Mouse (Mus musculus) lung, embryonic 15.5 days (tissue): Measurements from ENCODE around the gene Gm14781. TPM values are rescaled to one million over a fixed set of nuclear protein-coding genes. Genes with fewer than 3 reads are reported as not detected.
"Not testable (repeated sequence)": the region's sequence is repeated elsewhere in the genome, so short reads cannot be mapped to it uniquely, and the experiment has no call there.

Experiments used
- ATAC-seq: fragments of 200-750 bp; cut with Nextera tagmentation; 2 replicates; pipeline ENCODE4 v1.8.0; 2017; ENCODE audit warnings: moderate number of reproducible peaks, borderline replicate concordance; ENCODE audit not compliant: low FRiP score, low TSS enrichment; ENCODE audit errors: extremely low read depth
- H3K27ac ChIP-seq: fragments of 300-500 bp; sonication (generic); 2 replicates; pipeline ENCODE4 v1.5.1; 2015; ENCODE audit warnings: moderate library complexity, mild to moderate bottlenecking, inconsistent platforms
- H3K27me3 ChIP-seq: fragments of 300-500 bp; sonication (generic); 2 replicates; pipeline ENCODE4 v1.6.1; 2015; ENCODE audit warnings: inconsistent platforms
- H3K36me3 ChIP-seq: fragments of 300-500 bp; sonication (generic); 2 replicates; pipeline ENCODE4 v1.6.1; 2015; ENCODE audit warnings: inconsistent platforms
- H3K4me1 ChIP-seq: fragments of 300-500 bp; sonication (generic); 2 replicates; pipeline ENCODE4 v1.6.1; 2015; ENCODE audit warnings: inconsistent platforms
- H3K4me2 ChIP-seq: fragments of 300-500 bp; sonication (generic); 2 replicates; pipeline ENCODE4 v1.6.1; 2015; ENCODE audit warnings: inconsistent platforms, mild to moderate bottlenecking, moderate library complexity
- H3K4me3 ChIP-seq: fragments of 300-500 bp; sonication (generic); 2 replicates; pipeline ENCODE4 v1.5.1; 2015; ENCODE audit warnings: mild to moderate bottlenecking, inconsistent platforms
- H3K9ac ChIP-seq: fragments of 300-500 bp; sonication (generic); 2 replicates; pipeline ENCODE4 v1.6.1; 2015; ENCODE audit warnings: inconsistent platforms
- H3K9me3 ChIP-seq: fragments of 300-500 bp; sonication (generic); 2 replicates; pipeline ENCODE4 v1.6.1; 2016; ENCODE audit warnings: inconsistent platforms
- WGBS: fragments of 180-500 bp; shearing (Covaris S2); methylation state at CpG from one replicate; pipeline ENCODE4 v1.1.7; 2015; 5-methylcytosine and 5-hydroxymethylcytosine counted together
- polyA plus RNA-seq: library from polyadenylated mRNA; unstranded; fragments of >200 nt; fragmentation: Nextera tagmentation; extraction: Ambion mirVana; gene quantifications from 2 replicates; pipeline ENCODE4 v1.2.1, GENCODE M21; 2015

Gene Gm14781
- not detected in 2 replicates for polyA plus RNA-seq

DNA sequence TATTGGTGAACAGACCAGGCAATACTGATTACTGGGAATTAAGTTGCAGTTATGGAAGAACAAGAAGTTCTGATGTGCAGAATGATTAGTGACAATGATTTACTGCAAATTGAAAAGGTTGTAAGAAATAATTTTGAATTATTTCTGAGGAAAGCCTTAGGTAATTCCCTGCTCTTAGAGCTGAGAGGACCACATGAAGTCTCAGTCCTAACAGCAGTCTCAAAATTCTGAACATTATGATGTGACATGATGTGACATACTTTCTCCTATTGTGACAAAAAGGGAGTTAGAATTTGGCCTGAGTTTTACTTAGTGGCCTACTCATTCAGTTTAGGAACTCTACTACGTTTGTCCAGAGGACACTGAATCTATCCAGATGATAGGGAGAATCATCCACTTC, at the start of gene Gm14781:
Gene Gm14781, plus strand, starts transcription at position 301 of the 400 bp plus-strand sequence.
- not testable (repeated sequence) for H3K4me3 ChIP-seq, H3K27me3 ChIP-seq, H3K4me1 ChIP-seq, H3K4me2 ChIP-seq, ATAC-seq, H3K36me3 ChIP-seq, H3K9me3 ChIP-seq, H3K9ac ChIP-seq, H3K27ac ChIP-seq
- WGBS: 72% methylated on average over 1 of the region's 1 CpGs

DNA sequence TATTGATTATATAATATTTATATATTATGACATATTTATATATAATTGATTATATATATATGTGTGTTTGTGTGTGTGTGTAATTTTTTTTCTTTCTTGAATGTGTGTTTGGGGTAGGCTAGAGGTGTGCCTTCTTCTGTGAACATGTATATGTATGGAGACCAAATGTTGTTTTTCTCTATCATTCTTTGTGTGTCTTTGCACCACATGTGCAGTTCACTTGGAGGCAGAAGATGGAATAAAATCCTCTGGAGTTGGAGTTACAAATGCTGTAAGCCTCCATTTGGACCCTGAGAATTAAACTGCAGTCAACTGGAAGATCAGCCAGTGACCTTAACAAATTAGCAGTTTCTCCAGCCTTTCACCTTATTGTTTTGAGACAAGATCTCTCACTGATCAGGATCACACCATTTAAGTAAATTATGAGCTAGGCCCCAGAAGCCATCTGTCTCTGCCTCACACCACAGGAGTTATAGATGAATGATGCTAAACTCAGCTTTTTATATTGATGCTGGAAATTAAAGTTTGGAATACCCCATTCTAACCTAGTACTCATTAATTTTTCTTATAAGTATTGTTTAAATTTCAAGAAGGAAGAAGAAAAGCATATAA, 23.1 kb downstream of the Gm14781 start:
- H3K27me3 ChIP-seq, H3K4me3 ChIP-seq, ATAC-seq, H3K4me1 ChIP-seq, H3K27ac ChIP-seq, H3K9me3 ChIP-seq, H3K4me2 ChIP-seq, H3K9ac ChIP-seq, H3K36me3 ChIP-seq: not testable (repeated sequence)

Other genes with a start within 250 kb of the Gm14781 start
- not detected in 2 replicates for gene Gm5072, start 239.7 kb upstream of the Gm14781 start, polyA plus RNA-seq
- gene Gm8914, start 152.1 kb upstream of the Gm14781 start, polyA plus RNA-seq: not detected in 2 replicates
- not detected in 2 replicates for gene 1700084M14Rik, start 56.3 kb upstream of the Gm14781 start, polyA plus RNA-seq
- gene Mageb5, start 150.8 kb downstream of the Gm14781 start, polyA plus RNA-seq: not detected in 2 replicates